Mouse (Mus musculus) MEL (cell line): ENCODE results near the gene Dagla. TPM values are rescaled to one million over a fixed set of nuclear protein-coding genes. Genes with fewer than 3 reads are reported as not detected.

ENCODE experiments used
- DNase-seq: peaks from one replicate; pipeline ENCODE4 v3.0.0; 2011; ENCODE audit warnings: low read depth, low spot score
- H3K27ac ChIP-seq: 2 replicates; pipeline ENCODE4 v1.5.1; 2012; ENCODE audit warnings: low read depth, mild to moderate bottlenecking, control low read depth, low read length, moderate library complexity; ENCODE audit not compliant: control insufficient read depth
- H3K27me3 ChIP-seq, 2 experiments: fragments of 150-350 bp in 1 of 2; sonication (generic) in 1 of 2; 2 replicates each; pipeline ENCODE4 v1.6.1; 2012; ENCODE audit warnings: low read length in 2 of 2, mild to moderate bottlenecking in 2 of 2, improper control_type of control experiment in 1 of 2, moderate library complexity in 1 of 2; ENCODE audit not compliant: insufficient read depth in 2 of 2, control insufficient read depth in 1 of 2
- H3K36me3 ChIP-seq, 2 experiments: 2 replicates each; pipeline ENCODE4 v1.6.1; 2012 to 2014; ENCODE audit warnings: low read length in 2 of 2, improper control_type of control experiment in 1 of 2, inconsistent platforms in 1 of 2, mild to moderate bottlenecking in 1 of 2; ENCODE audit not compliant: insufficient read depth in 2 of 2, control insufficient read depth in 1 of 2
- H3K4me1 ChIP-seq, 2 experiments: fragments of 150-350 bp in 1 of 2; sonication (generic) in 1 of 2; 2 replicates each; pipeline ENCODE4 v1.6.1; 2012; ENCODE audit warnings: low read length in 2 of 2, improper control_type of control experiment in 1 of 2, mild to moderate bottlenecking in 1 of 2; ENCODE audit not compliant: insufficient read depth in 2 of 2, control insufficient read depth in 1 of 2
- H3K4me3 ChIP-seq, 2 experiments: fragments of 150-350 bp in 1 of 2; sonication (generic) in 1 of 2; 2 replicates each; pipeline ENCODE4 v1.5.1; 2012; ENCODE audit warnings: low read depth in 2 of 2, low read length in 2 of 2, mild to moderate bottlenecking in 2 of 2, moderate library complexity in 2 of 2, control low read depth in 1 of 2, improper control_type of control experiment in 1 of 2; ENCODE audit not compliant: control insufficient read depth in 1 of 2, insufficient read depth in 1 of 2
- H3K79me2 ChIP-seq: 2 replicates; pipeline ENCODE4 v1.6.1; 2012; ENCODE audit warnings: mild to moderate bottlenecking, low read length, moderate library complexity; ENCODE audit not compliant: control insufficient read depth, poor library complexity, insufficient read depth
- H3K9ac ChIP-seq: 2 replicates; pipeline ENCODE4 v1.6.1; 2012; ENCODE audit warnings: low read depth, mild to moderate bottlenecking, control low read depth, low read length, moderate library complexity; ENCODE audit not compliant: control insufficient read depth, poor library complexity, severe bottlenecking
- H3K9me3 ChIP-seq: fragments of 150-350 bp; sonication (generic); replicated peaks from 2 replicates; pipeline ENCODE4 v1.6.1; 2012; ENCODE audit warnings: mild to moderate bottlenecking, low read length, improper control_type of control experiment, moderate library complexity; ENCODE audit not compliant: insufficient read depth
- CHD2 ChIP-seq: IDR thresholded peaks from 2 replicates; pipeline ENCODE4 v1.6.1; 2011; ENCODE audit warnings: low read length, improper control_type of control experiment
- CTCF ChIP-seq, 3 experiments: IDR thresholded peaks in 2 of 3; conservative IDR thresholded peaks in 1 of 3; 2 replicates each; pipeline ENCODE4 v1.5.1; 2011 to 2012; ENCODE audit warnings: low read length in 3 of 3, low read depth in 2 of 3, mild to moderate bottlenecking in 2 of 3, improper control_type of control experiment in 1 of 3, inconsistent platforms in 1 of 3, mixed read lengths in 1 of 3, moderate library complexity in 1 of 3; ENCODE audit not compliant: control insufficient read depth in 1 of 3, insufficient read depth in 1 of 3, poor library complexity in 1 of 3, severe bottlenecking in 1 of 3
- E2F4 ChIP-seq: IDR thresholded peaks from 2 replicates; pipeline ENCODE4 v1.6.1; 2011; ENCODE audit warnings: low read depth, low read length, improper control_type of control experiment, borderline replicate concordance
- ELF1 ChIP-seq: IDR thresholded peaks from 2 replicates; pipeline ENCODE4 v1.6.1; 2014; ENCODE audit warnings: low read depth, mild to moderate bottlenecking, inconsistent platforms, low read length, improper control_type of control experiment, moderate library complexity
- GATA1 ChIP-seq: IDR thresholded peaks from 2 replicates; pipeline ENCODE4 v1.6.1; 2011; ENCODE audit warnings: low read depth, low read length, improper control_type of control experiment
- HCFC1 ChIP-seq: IDR thresholded peaks from 2 replicates; pipeline ENCODE4 v1.6.1; 2012; ENCODE audit warnings: low read depth, mild to moderate bottlenecking, inconsistent platforms, low read length, improper control_type of control experiment, moderate library complexity
- MAFK ChIP-seq: IDR thresholded peaks from 2 replicates; pipeline ENCODE4 v1.6.1; 2011; ENCODE audit warnings: low read depth, mild to moderate bottlenecking, low read length, improper control_type of control experiment, borderline replicate concordance
- MYC ChIP-seq: IDR thresholded peaks from 2 replicates; pipeline ENCODE4 v1.6.1; 2011; ENCODE audit warnings: low read depth, mild to moderate bottlenecking, low read length, improper control_type of control experiment, moderate library complexity
- NELFE ChIP-seq: IDR thresholded peaks from 2 replicates; pipeline ENCODE4 v1.6.1; 2011; ENCODE audit warnings: low read depth, low read length, improper control_type of control experiment
- POLR2A ChIP-seq, 2 experiments: IDR thresholded peaks; 2 replicates each; pipeline ENCODE4 v1.6.1; 2011 to 2012; ENCODE audit warnings: low read length in 2 of 2, mild to moderate bottlenecking in 2 of 2, control low read depth in 1 of 2, improper control_type of control experiment in 1 of 2, low read depth in 1 of 2, moderate library complexity in 1 of 2; ENCODE audit not compliant: control insufficient read depth in 1 of 2, insufficient read depth in 1 of 2, poor library complexity in 1 of 2
- POLR2AphosphoS2 ChIP-seq: IDR thresholded peaks from 2 replicates; pipeline ENCODE4 v1.6.1; 2011; ENCODE audit warnings: low read length, improper control_type of control experiment
- POLR2AphosphoS5 ChIP-seq: IDR thresholded peaks from 2 replicates; pipeline ENCODE4 v1.6.1; 2012; ENCODE audit warnings: low read depth, borderline replicate concordance, mild to moderate bottlenecking, inconsistent platforms, low read length, moderate library complexity, mixed read lengths
- RAD21 ChIP-seq: IDR thresholded peaks from 2 replicates; pipeline ENCODE4 v1.6.1; 2011; ENCODE audit warnings: mild to moderate bottlenecking, low read depth, low read length, improper control_type of control experiment
- SIN3A ChIP-seq: IDR thresholded peaks from 2 replicates; pipeline ENCODE4 v1.6.1; 2012; ENCODE audit warnings: low read length, improper control_type of control experiment, inconsistent platforms
- SMC3 ChIP-seq: IDR thresholded peaks from 2 replicates; pipeline ENCODE4 v1.6.1; 2011; ENCODE audit warnings: low read depth, low read length, improper control_type of control experiment
- UBTF ChIP-seq: IDR thresholded peaks from 2 replicates; pipeline ENCODE4 v1.6.1; 2012; ENCODE audit warnings: low read depth, mild to moderate bottlenecking, inconsistent platforms, low read length, improper control_type of control experiment, moderate library complexity, borderline replicate concordance; ENCODE audit not compliant: insufficient read depth
- USF1 ChIP-seq: IDR thresholded peaks from 2 replicates; pipeline ENCODE4 v1.6.1; 2014; ENCODE audit warnings: low read depth, mild to moderate bottlenecking, inconsistent platforms, low read length, improper control_type of control experiment, moderate library complexity
- ZMIZ1 ChIP-seq: IDR thresholded peaks from 2 replicates; pipeline ENCODE4 v1.6.1; 2012; ENCODE audit warnings: low read depth, mild to moderate bottlenecking, inconsistent platforms, low read length, improper control_type of control experiment, moderate library complexity
- ZNF384 ChIP-seq: IDR thresholded peaks from 2 replicates; pipeline ENCODE4 v1.6.1; 2012; ENCODE audit warnings: low read depth, mild to moderate bottlenecking, inconsistent platforms, low read length, improper control_type of control experiment
- polyA plus RNA-seq, 2 experiments: library from polyadenylated mRNA; stranded (reverse) in 1 of 2; unstranded in 1 of 2; fragments of >175 nt in 1 of 2; fragments of >200 nt in 1 of 2; gene quantifications; 2 replicates each; pipeline versions ENCODE4 v1.2.1 to v1.2.4; 2012; ENCODE audit warnings: low replicate concordance in 2 of 2, low read depth in 1 of 2; ENCODE audit not compliant: insufficient read length in 2 of 2, insufficient read depth in 1 of 2, missing spikeins in 1 of 2
- total RNA-seq: library from RNA; depleted of rRNA; stranded (reverse); fragments of 300-350 nt; gene quantifications from 2 replicates; pipeline ENCODE4 v1.2.3, GENCODE M21; 2012

Gene Dagla
- total and polyA plus RNA-seq, 3 experiments, result not detected

DNA sequence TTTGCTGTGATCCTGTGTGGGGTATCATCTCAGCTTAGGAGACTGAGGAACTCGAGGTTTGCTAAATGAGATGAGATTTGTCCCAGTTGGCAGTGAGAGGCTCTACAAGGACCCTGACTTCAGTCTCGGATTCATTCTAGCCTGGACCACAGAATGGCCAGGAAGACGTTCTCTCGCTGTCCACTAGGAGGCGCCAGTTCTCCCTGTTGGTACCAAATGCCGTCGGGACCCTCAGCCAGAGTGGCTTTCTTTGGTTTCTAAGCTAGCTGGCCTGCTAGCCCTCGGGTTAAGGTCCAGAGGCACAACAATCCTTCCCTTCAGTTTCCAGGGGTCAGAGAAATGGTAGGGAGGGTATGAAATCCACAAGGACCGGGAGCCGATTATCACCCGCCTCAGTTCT is 36.5 kb upstream of the Dagla start:
- Histone ChIP-seq H3K36me3 (no peaks in the 10 kb centered on the region), H3K9ac (no peak overlapping the region), H3K27ac (no peak overlapping the region), H3K4me1 (no peaks in the 10 kb centered on the region)
- TF ChIP-seq SMC3, result peak; percentile 49
- TF ChIP-seq ELF1, result no peak
- TF ChIP-seq GATA1, result no peak
- TF ChIP-seq CTCF (IDR thresholded peaks at IDR 0.05 in 2 of 3, conservative IDR thresholded peaks at IDR 0.05 in 1 of 3; ENCODE audit: control insufficient read depth in 1 of 3, insufficient read depth in 1 of 3, low read depth in 2 of 3, low read length in 3 of 3, poor library complexity in 1 of 3, severe bottlenecking in 1 of 3), result peak; percentile 76 to 98 (median 88)
- peak; percentile 49 for TF ChIP-seq RAD21
- TF ChIP-seq, all 39 proteins: peak for 3
- DNase-seq, result peak; percentile 47
- Histone ChIP-seq H3K79me2 (no peaks in the 10 kb centered on the region), H3K27me3 (peaks cover 3 to 13% of the 10 kb centered on the region in 2 experiments), H3K9me3 (no peaks in the 10 kb centered on the region), H3K4me3 (no peak overlapping the region)

DNA sequence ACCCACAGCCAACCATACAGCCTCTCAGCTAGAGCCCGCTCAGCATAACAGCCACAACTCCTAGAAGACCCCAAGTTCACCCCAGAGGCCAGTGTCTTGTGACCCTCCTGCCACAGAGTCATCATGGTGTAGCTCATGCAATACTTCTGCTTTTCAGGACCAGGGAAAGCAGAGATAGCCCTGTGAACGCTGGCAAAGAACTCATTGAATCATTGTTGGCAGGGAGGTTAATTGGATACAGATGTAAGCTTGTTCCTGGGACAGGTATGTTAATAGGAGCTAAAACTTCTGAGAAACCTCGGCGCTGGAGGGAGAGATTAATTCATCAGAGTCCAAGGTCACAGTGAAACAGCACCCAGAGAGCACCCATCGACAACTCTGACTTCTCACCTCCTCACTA is 36.0 kb upstream of the Dagla start:
- Histone ChIP-seq H3K9me3 (no peaks in the 10 kb centered on the region), H3K27ac (no peak overlapping the region), H3K4me3 (no peak overlapping the region), H3K79me2 (no peaks in the 10 kb centered on the region), H3K4me1 (no peaks in the 10 kb centered on the region), H3K9ac (no peak overlapping the region), H3K27me3 (peaks cover 3 to 13% of the 10 kb centered on the region in 2 experiments), H3K36me3 (no peaks in the 10 kb centered on the region)
- no peak for TF ChIP-seq USF1
- no peak for TF ChIP-seq RAD21
- peak; percentile 12 for DNase-seq

DNA sequence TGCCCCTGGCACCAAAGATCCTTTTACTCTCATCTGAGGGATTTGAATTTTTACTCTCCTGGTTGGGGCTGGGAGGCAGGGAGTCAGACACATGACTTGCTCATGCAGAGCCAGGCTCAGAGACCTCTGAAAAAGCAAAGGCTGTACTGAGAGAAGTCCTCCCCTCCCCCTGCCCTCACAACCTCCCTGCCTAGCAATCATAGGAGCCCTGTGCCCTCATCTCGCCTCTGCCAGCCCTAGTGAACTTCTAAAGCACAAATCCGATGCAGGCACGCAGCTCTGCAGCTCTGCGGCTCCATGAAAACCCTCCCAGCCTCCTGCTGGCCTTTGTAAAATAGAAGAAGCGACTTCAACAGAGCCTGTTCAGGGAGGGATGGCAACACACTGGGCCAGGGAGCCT is 34.6 kb upstream of the Dagla start:
- H3K79me2 ChIP-seq, result no peaks in the 10 kb centered on the region
- TF ChIP-seq RAD21 (no peak), POLR2AphosphoS2 (no peak), NELFE (no peak), CHD2 (no peak), POLR2AphosphoS5 (no peak), MYC (no peak), UBTF (no peak), CTCF (IDR thresholded peaks at IDR 0.05 in 2 of 3, conservative IDR thresholded peaks at IDR 0.05 in 1 of 3; ENCODE audit: control insufficient read depth in 1 of 3, insufficient read depth in 1 of 3, low read depth in 2 of 3, low read length in 3 of 3, poor library complexity in 1 of 3, severe bottlenecking in 1 of 3) (no peak), HCFC1 (no peak), SIN3A (no peak), ZNF384 (no peak), ZMIZ1 (no peak), MAFK (no peak), POLR2A (IDR thresholded peaks at IDR 0.05; ENCODE audit: control insufficient read depth in 1 of 2, insufficient read depth in 1 of 2, low read depth in 1 of 2, low read length in 2 of 2, poor library complexity in 1 of 2) (no peak), E2F4 (no peak)
- TF ChIP-seq, all 39 proteins: peak for 0
- no peak for DNase-seq
- Histone ChIP-seq H3K9me3 (no peaks in the 10 kb centered on the region), H3K27me3 (peaks cover 3 to 13% of the 10 kb centered on the region in 2 experiments), H3K4me1 (no peaks in the 10 kb centered on the region), H3K4me3 (no peak overlapping the region), H3K36me3 (no peaks in the 10 kb centered on the region), H3K27ac (no peak overlapping the region), H3K9ac (no peak overlapping the region)
